Mouse (Mus musculus) CH12.LX (cell line): ENCODE measurements at regions not wholly inside any gene's neighbourhood (a gene's known extent, or its start where the extent isn't known, plus 50 kb on each side); places are given as distances from the start of the nearest gene placed in this dataset.

Experiments
- DNase-seq: peaks from one replicate; pipeline ENCODE4 v3.0.0-alpha.2; 2013; ENCODE audit errors: extremely low read depth
- H3K27ac ChIP-seq: 2 replicates; pipeline ENCODE4 v1.5.1; 2012; ENCODE audit warnings: low read depth, mild to moderate bottlenecking, control low read depth, moderate library complexity; ENCODE audit not compliant: insufficient read depth
- H3K27me3 ChIP-seq: replicated peaks from 2 replicates; pipeline ENCODE3; 2012; ENCODE audit warnings: inconsistent platforms
- H3K36me3 ChIP-seq, 2 experiments: replicated peaks in 1 of 2; 2 replicates each; pipeline versions ENCODE3 to v1.6.1; 2012; ENCODE audit warnings: inconsistent platforms in 1 of 2, low read length in 1 of 2, mild to moderate bottlenecking in 1 of 2, mixed read lengths in 1 of 2, moderate library complexity in 1 of 2; ENCODE audit not compliant: control insufficient read depth in 1 of 2, insufficient read depth in 1 of 2
- H3K4me1 ChIP-seq, 2 experiments: 2 replicates each; pipeline ENCODE4 v1.6.1; 2012; ENCODE audit warnings: inconsistent platforms in 1 of 2, moderate library complexity in 1 of 2; ENCODE audit not compliant: insufficient read depth in 2 of 2, control insufficient read depth in 1 of 2
- H3K4me2 ChIP-seq: 2 replicates; pipeline ENCODE4 v1.6.1; 2012; ENCODE audit warnings: low read depth, mild to moderate bottlenecking, control low read depth; ENCODE audit not compliant: poor library complexity, insufficient read depth, severe bottlenecking
- H3K4me3 ChIP-seq, 3 experiments: fragments of 150-350 bp in 1 of 3; sonication (generic) in 1 of 3; replicated peaks in 1 of 3; 2 replicates each; pipeline versions ENCODE3 to v1.5.1; 2011 to 2012; ENCODE audit warnings: low read depth in 2 of 3, low read length in 2 of 3, mild to moderate bottlenecking in 2 of 3, moderate library complexity in 2 of 3, control low read depth in 1 of 3, improper control_type of control experiment in 1 of 3, inconsistent platforms in 1 of 3, mixed read lengths in 1 of 3; ENCODE audit not compliant: poor library complexity in 1 of 3
- H3K79me2 ChIP-seq: replicated peaks from 2 replicates; pipeline ENCODE4 v1.6.1; 2012; ENCODE audit warnings: mild to moderate bottlenecking, moderate library complexity; ENCODE audit not compliant: control insufficient read depth, poor library complexity, insufficient read depth, severe bottlenecking; ENCODE audit errors: extremely low read depth
- H3K9ac ChIP-seq: 2 replicates; pipeline ENCODE4 v1.6.1; 2012; ENCODE audit warnings: low read depth, mild to moderate bottlenecking, control low read depth, moderate library complexity; ENCODE audit not compliant: insufficient read depth
- H3K9me3 ChIP-seq: replicated peaks from 2 replicates; pipeline ENCODE3; 2012; ENCODE audit warnings: low read length, inconsistent platforms, mixed read lengths
- BHLHE40 ChIP-seq: IDR thresholded peaks from 2 replicates; pipeline ENCODE4 v1.6.1; 2011; ENCODE audit warnings: mild to moderate bottlenecking, low read depth, low read length, improper control_type of control experiment
- CHD1 ChIP-seq: IDR thresholded peaks from 2 replicates; pipeline ENCODE4 v1.6.1; 2012; ENCODE audit warnings: low read depth, low read length, improper control_type of control experiment, inconsistent platforms
- CTCF ChIP-seq, 2 experiments: IDR thresholded peaks in 1 of 2; conservative IDR thresholded peaks in 1 of 2; 2 replicates each; pipeline ENCODE4 v1.5.1; 2011 to 2012; ENCODE audit warnings: low read depth in 2 of 2, low read length in 2 of 2, improper control_type of control experiment in 1 of 2, inconsistent platforms in 1 of 2, mild to moderate bottlenecking in 1 of 2, moderate library complexity in 1 of 2
- E2F4 ChIP-seq: IDR thresholded peaks from 2 replicates; pipeline ENCODE4 v1.6.1; 2011; ENCODE audit warnings: low read depth, low read length, improper control_type of control experiment; ENCODE audit not compliant: insufficient replicate concordance
- ELF1 ChIP-seq: IDR thresholded peaks from 2 replicates; pipeline ENCODE4 v1.6.1; 2014; ENCODE audit warnings: low read depth, mild to moderate bottlenecking, inconsistent platforms, low read length, improper control_type of control experiment
- EP300 ChIP-seq: IDR thresholded peaks from 2 replicates; pipeline ENCODE4 v1.6.1; 2011; ENCODE audit warnings: low read length, improper control_type of control experiment
- ETS1 ChIP-seq: conservative IDR thresholded peaks from 2 replicates; pipeline ENCODE4 v1.6.1; 2012; ENCODE audit warnings: low read depth, mild to moderate bottlenecking, inconsistent platforms, low read length, improper control_type of control experiment, moderate library complexity
- MAZ ChIP-seq: IDR thresholded peaks from 2 replicates; pipeline ENCODE4 v1.6.1; 2012; ENCODE audit warnings: low read depth, mild to moderate bottlenecking, inconsistent platforms, low read length, improper control_type of control experiment, moderate library complexity
- MEF2A ChIP-seq: IDR thresholded peaks from 2 replicates; pipeline ENCODE4 v1.6.1; 2014; ENCODE audit warnings: low read depth, mild to moderate bottlenecking, inconsistent platforms, low read length, improper control_type of control experiment, borderline replicate concordance
- NELFE ChIP-seq: IDR thresholded peaks from 2 replicates; pipeline ENCODE4 v1.6.1; 2011; ENCODE audit warnings: low read depth, low read length, improper control_type of control experiment
- POLR2A ChIP-seq: IDR thresholded peaks from 2 replicates; pipeline ENCODE4 v1.6.1; 2011; ENCODE audit warnings: low read depth, mild to moderate bottlenecking, improper control_type of control experiment, low read length
- RAD21 ChIP-seq: IDR thresholded peaks from 2 replicates; pipeline ENCODE4 v1.6.1; 2011; ENCODE audit warnings: low read depth, mild to moderate bottlenecking, low read length, improper control_type of control experiment, moderate library complexity
- RCOR1 ChIP-seq: conservative IDR thresholded peaks from 2 replicates; pipeline ENCODE4 v1.6.1; 2012; ENCODE audit warnings: low read depth, mild to moderate bottlenecking, inconsistent platforms, low read length, improper control_type of control experiment
- USF2 ChIP-seq: conservative IDR thresholded peaks from 2 replicates; pipeline ENCODE4 v1.6.1; 2011; ENCODE audit warnings: low read depth, low read length, improper control_type of control experiment
- ZKSCAN1 ChIP-seq: IDR thresholded peaks from 2 replicates; pipeline ENCODE4 v1.6.1; 2012; ENCODE audit warnings: low read depth, inconsistent platforms, low read length, improper control_type of control experiment, borderline replicate concordance
- ZMIZ1 ChIP-seq: IDR thresholded peaks from 2 replicates; pipeline ENCODE4 v1.6.1; 2012; ENCODE audit warnings: low read depth, mild to moderate bottlenecking, inconsistent platforms, low read length, improper control_type of control experiment
- ZNF384 ChIP-seq: IDR thresholded peaks from 2 replicates; pipeline ENCODE4 v1.6.1; 2012; ENCODE audit warnings: low read depth, low read length, improper control_type of control experiment, inconsistent platforms
- dilution Hi-C: fragments of 300-500 bp; cut with MboI; formaldehyde crosslinking; loops from 2 replicates; pipeline ENCODE4 v1.14.3; 2020; ENCODE audit warnings: low sequenced_read_pairs; ENCODE audit not compliant: extremely low pct_unique_long_range_greater_than_20kb, extremely low pct_ligation_motif_present
- in situ Hi-C: fragments of 300-500 bp; cut with MboI; formaldehyde crosslinking; loops from 3 replicates; pipeline ENCODE4 v1.14.3; 2019; ENCODE audit warnings: low sequenced_read_pairs, low pct_ligation_motif_present, low pct_unique_long_range_greater_than_20kb, mixed read lengths

GRCm38 (mm10) chr3:34239978-34240377, 158.9 kb upstream of the Dnajc19 start:
- Histone ChIP-seq H3K36me3 (no peaks in the 10 kb centered on the region), H3K4me3 (no peak overlapping the region), H3K9ac (no peak overlapping the region), H3K9me3 (no peaks in the 10 kb centered on the region), H3K27me3 (no peaks in the 10 kb centered on the region), H3K79me2 (no peaks in the 10 kb centered on the region), H3K4me2 (no peak overlapping the region), H3K27ac (no peak overlapping the region), H3K4me1 (no peaks in the 10 kb centered on the region)
- TF ChIP-seq EP300 (no peak), ZKSCAN1 (no peak), POLR2A (no peak), NELFE (no peak)
- in situ Hi-C loops (no loop called here), dilution Hi-C loops (no loop called here)
- DNase-seq = no peak

GRCm38 (mm10) chr3:34234391-34234790, 153.3 kb upstream of the Dnajc19 start:
- no peak for DNase-seq
- Histone ChIP-seq H3K79me2 (no peaks in the 10 kb centered on the region), H3K36me3 (no peaks in the 10 kb centered on the region), H3K4me3 (no peak overlapping the region), H3K9ac (no peak overlapping the region), H3K4me2 (no peak overlapping the region), H3K27ac (no peak overlapping the region), H3K9me3 (no peaks in the 10 kb centered on the region), H3K27me3 (no peaks in the 10 kb centered on the region), H3K4me1 (no peaks in the 10 kb centered on the region)
- in situ Hi-C loops (no loop called here), dilution Hi-C loops (no loop called here)
- TF ChIP-seq ZMIZ1 (no peak), CTCF (conservative IDR thresholded peaks at IDR 0.05 in 1 of 2, IDR thresholded peaks at IDR 0.05 in 1 of 2; ENCODE audit: low read depth in 2 of 2, low read length in 2 of 2) (no peak), RAD21 (no peak), BHLHE40 (no peak), MAZ (no peak), RCOR1 (no peak)

GRCm38 (mm10) chr3:34232329-34233250, 151.5 kb upstream of the Dnajc19 start:
- Histone ChIP-seq H3K36me3 (no peaks in the 10 kb centered on the region), H3K27ac (no peak overlapping the region), H3K9me3 (no peaks in the 10 kb centered on the region), H3K4me2 (no peak overlapping the region), H3K4me3 (no peak overlapping the region), H3K79me2 (no peaks in the 10 kb centered on the region), H3K9ac (no peak overlapping the region), H3K27me3 (no peaks in the 10 kb centered on the region), H3K4me1 (no peaks in the 10 kb centered on the region)
- no peak for DNase-seq
- dilution Hi-C loops (no loop called here), in situ Hi-C loops (no loop called here)
- TF ChIP-seq ZNF384 (no peak), E2F4 (no peak), ZMIZ1 (no peak), ELF1 (no peak), ETS1 (no peak), CHD1 (no peak), MEF2A (no peak), USF2 (no peak)
